Mouse (Mus musculus): ENCODE measurements around the gene Ppcdc. TPM values are rescaled to one million over a fixed set of nuclear protein-coding genes. Genes with fewer than 3 reads are reported as not detected.

The Ppcdc gene
- polyA plus RNA-seq, 1 experiment from 2014 or later, result 17.3 TPM

GRCm38 (mm10) chr9:57340361-57340760 is 99.6 kb downstream of the Ppcdc start:
- 93% methylated on average over 5 of the region's 5 CpGs for WGBS
- Histone ChIP-seq H3K36me3 (ENCODE audit: control insufficient read depth, insufficient read depth) (no peaks in the 10 kb centered on the region), H3K27ac (ENCODE audit: low read depth, low read length) (no peak overlapping the region), H3K9ac (ENCODE audit: low read depth, low read length) (no peak overlapping the region), H3K9me3 (ENCODE audit: control insufficient read depth) (0 out of 2 replicates have a peak, but pooled peaks cover 3% of the 10 kb centered on the region), H3K27me3 (replicated peaks; ENCODE audit: control insufficient read depth, insufficient read depth, low read length) (no peaks in the 10 kb centered on the region), H3K4me1 (replicated peaks; ENCODE audit: control insufficient read depth, insufficient read depth, low read length) (no peaks in the 10 kb centered on the region), H3K4me2 (replicated peaks; ENCODE audit: low read depth) (no peak overlapping the region), H3K4me3 (ENCODE audit: low read depth, low read length) (no peak overlapping the region)
- no peak for TF ChIP-seq CTCF (IDR thresholded peaks at IDR 0.05; ENCODE audit: low read depth)
- ATAC-seq, result no peak

- Histone ChIP-seq H3K27me3 (replicated peaks; ENCODE audit: control insufficient read depth, insufficient read depth, low read length) (no peaks in the 10 kb centered on the region), H3K9ac (ENCODE audit: low read depth, low read length) (no peak overlapping the region), H3K4me2 (replicated peaks; ENCODE audit: low read depth) (no peak overlapping the region), H3K9me3 (ENCODE audit: control insufficient read depth) (0 out of 2 replicates have a peak, but pooled peaks cover 3% of the 10 kb centered on the region), H3K4me3 (ENCODE audit: low read depth, low read length) (no peak overlapping the region), H3K4me1 (replicated peaks; ENCODE audit: control insufficient read depth, insufficient read depth, low read length) (no peaks in the 10 kb centered on the region), H3K36me3 (ENCODE audit: control insufficient read depth, insufficient read depth) (no peaks in the 10 kb centered on the region), H3K27ac (ENCODE audit: low read depth, low read length) (no peak overlapping the region)
- no peak for ATAC-seq
- 76% methylated on average over 5 of the region's 5 CpGs for WGBS
- TF ChIP-seq CTCF (IDR thresholded peaks at IDR 0.05; ENCODE audit: low read depth), result no peak
Observed at GRCm38 (mm10) chr9:57339577-57340210, 100.2 kb downstream of the Ppcdc start.

GRCm38 (mm10) chr9:57338706-57339105 is 101.2 kb downstream of the Ppcdc start:
- no peak for TF ChIP-seq CTCF (IDR thresholded peaks at IDR 0.05; ENCODE audit: low read depth)
- whole genome bisulfite sequencing, result 86% methylated on average over 1 of the region's 1 CpGs
- H3K4me2 ChIP-seq (replicated peaks; ENCODE audit: low read depth), result no peak overlapping the region
- 0 out of 2 replicates have a peak, but pooled peaks cover 3% of the 10 kb centered on the region for H3K9me3 ChIP-seq (ENCODE audit: control insufficient read depth)
- H3K27ac ChIP-seq (ENCODE audit: low read depth, low read length), result no peak overlapping the region
- no peak for ATAC-seq
- no peaks in the 10 kb centered on the region for H3K4me1 ChIP-seq (replicated peaks; ENCODE audit: control insufficient read depth, insufficient read depth, low read length)
- H3K4me3 ChIP-seq (ENCODE audit: low read depth, low read length), result no peak overlapping the region
- H3K9ac ChIP-seq (ENCODE audit: low read depth, low read length), result no peak overlapping the region
- H3K36me3 ChIP-seq (ENCODE audit: control insufficient read depth, insufficient read depth), result no peaks in the 10 kb centered on the region
- H3K27me3 ChIP-seq (replicated peaks; ENCODE audit: control insufficient read depth, insufficient read depth, low read length), result no peaks in the 10 kb centered on the region

Other genes with a start within 250 kb of the Ppcdc start
- not detected in 2 replicates for gene Trcg1, start 203.6 kb downstream of the Ppcdc start, polyA plus RNA-seq (2015; fragmentation: Nextera tagmentation; extraction: Ambion mirVana)
- 12.8 and 14.2 TPM in 2 replicates for gene 1700017B05Rik, start 177.5 kb downstream of the Ppcdc start, polyA plus RNA-seq (2015; fragmentation: Nextera tagmentation; extraction: Ambion mirVana)
- gene Scamp5, start 27.9 kb upstream of the Ppcdc start, polyA plus RNA-seq (2015; fragmentation: Nextera tagmentation; extraction: Ambion mirVana), result 15.9 and 16.8 TPM in 2 replicates
- 3.2 and 4.8 TPM in 2 replicates for gene Rpp25, start 63.9 kb upstream of the Ppcdc start, polyA plus RNA-seq (2015; fragmentation: Nextera tagmentation; extraction: Ambion mirVana)
- gene Cox5a, start 81.2 kb upstream of the Ppcdc start, polyA plus RNA-seq (2015; fragmentation: Nextera tagmentation; extraction: Ambion mirVana), result 1,449 and 1,523 TPM in 2 replicates
- 6.9 and 7.8 TPM in 2 replicates for gene Fam219b, start 97.4 kb upstream of the Ppcdc start, polyA plus RNA-seq (2015; fragmentation: Nextera tagmentation; extraction: Ambion mirVana)
- 22.8 and 27.5 TPM in 2 replicates for gene Mpi, start 112.6 kb upstream of the Ppcdc start, polyA plus RNA-seq (2015; fragmentation: Nextera tagmentation; extraction: Ambion mirVana)
- 90.2 and 92.3 TPM in 2 replicates for gene Scamp2, start 120.8 kb upstream of the Ppcdc start, polyA plus RNA-seq (2015; fragmentation: Nextera tagmentation; extraction: Ambion mirVana)
- 8.3 and 10.3 TPM in 2 replicates for gene Ulk3, start 149.3 kb upstream of the Ppcdc start, polyA plus RNA-seq (2015; fragmentation: Nextera tagmentation; extraction: Ambion mirVana)
- gene Cplx3, start 166.2 kb upstream of the Ppcdc start, polyA plus RNA-seq (2015; fragmentation: Nextera tagmentation; extraction: Ambion mirVana), result not detected in 2 replicates
- gene Lman1l, start 180.7 kb upstream of the Ppcdc start, polyA plus RNA-seq (2015; fragmentation: Nextera tagmentation; extraction: Ambion mirVana), result not detected in 2 replicates
- gene Csk, start 213.5 kb upstream of the Ppcdc start, polyA plus RNA-seq (2015; fragmentation: Nextera tagmentation; extraction: Ambion mirVana), result 18.7 and 21.9 TPM in 2 replicates
- not detected in 2 replicates for gene Cyp1a2, start 243.6 kb upstream of the Ppcdc start, polyA plus RNA-seq (2015; fragmentation: Nextera tagmentation; extraction: Ambion mirVana)
- gene Cyp1a1, start 247.8 kb upstream of the Ppcdc start, polyA plus RNA-seq (2015; fragmentation: Nextera tagmentation; extraction: Ambion mirVana), result 0.05 and 0.09 TPM in 2 replicates